Mouse (Mus musculus): Measurements from ENCODE around the gene Wbp1l. TPM values are rescaled to one million over a fixed set of nuclear protein-coding genes. Genes with fewer than 3 reads are reported as not detected.

The Wbp1l gene
- polyA plus RNA-seq (2015; fragmentation: Nextera tagmentation; extraction: Ambion mirVana): 45.6 and 98.2 TPM in 2 replicates

GRCm38 (mm10) chr19:46598720-46599252 is at the start of gene Wbp1l:
TSS of gene Wbp1l (plus strand) at chr19:46599084.

DNA sequence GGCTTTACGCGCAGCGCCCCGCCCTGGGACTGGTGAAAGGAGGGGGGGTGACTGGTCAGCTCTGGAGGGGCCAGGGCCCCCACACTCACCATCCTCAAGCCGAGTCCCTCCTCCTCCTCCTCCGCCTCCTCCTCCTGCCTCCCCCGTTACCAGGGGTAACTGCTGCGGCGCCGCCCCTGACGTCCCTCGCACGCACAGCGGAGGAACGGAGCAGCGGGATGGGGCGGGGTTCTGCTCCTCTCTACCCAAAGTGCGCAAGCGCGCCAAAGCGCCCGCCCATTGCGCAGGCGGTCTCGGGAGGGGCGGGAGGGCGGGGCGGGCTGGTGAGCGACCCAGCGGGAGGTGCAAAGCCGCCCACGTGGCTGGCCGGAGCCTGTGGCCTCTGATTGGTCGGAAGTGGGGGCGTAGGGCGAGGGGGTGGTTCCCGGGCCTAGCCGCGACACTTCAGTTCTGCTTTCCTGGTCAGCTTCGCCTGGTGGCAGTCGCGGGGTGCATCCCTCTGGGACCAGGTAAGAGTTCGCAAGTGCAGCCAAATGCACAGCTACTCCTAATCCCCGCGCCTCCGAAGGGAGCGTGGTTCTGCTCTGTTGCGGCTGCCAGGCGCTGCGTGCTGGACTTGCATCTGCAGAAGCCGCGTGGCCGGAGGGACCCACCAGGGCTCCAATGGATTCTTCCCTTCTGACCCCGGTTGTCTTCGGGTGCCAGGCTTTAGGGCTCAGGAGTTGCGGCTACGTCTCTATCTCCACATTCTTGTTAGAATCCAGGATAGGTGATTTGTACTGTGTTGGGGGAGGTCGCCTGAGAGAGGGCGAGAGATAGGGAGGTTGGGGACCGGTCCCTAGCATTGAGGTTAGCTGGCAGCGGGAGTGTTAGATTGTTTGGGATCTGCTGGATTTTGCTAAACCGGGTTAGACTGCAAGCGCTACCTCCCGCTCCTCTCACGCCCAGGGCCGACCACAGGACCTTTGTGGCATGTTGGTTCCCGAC is 25.6 kb upstream of the Wbp1l start, which contains the start of the genes Arl3 and Sfxn2:
Arl3 (minus strand) TSS at position 248 of the 987 bp plus-strand sequence.
Sfxn2 (plus strand) TSS at position 415 of the 987 bp plus-strand sequence.

GRCm38 (mm10) chr19:46672766-46673418 is 74.0 kb downstream of the Wbp1l start, which contains the start of gene Cyp17a1:
TSS of gene Cyp17a1 (minus strand) at chr19:46673172.

DNA sequence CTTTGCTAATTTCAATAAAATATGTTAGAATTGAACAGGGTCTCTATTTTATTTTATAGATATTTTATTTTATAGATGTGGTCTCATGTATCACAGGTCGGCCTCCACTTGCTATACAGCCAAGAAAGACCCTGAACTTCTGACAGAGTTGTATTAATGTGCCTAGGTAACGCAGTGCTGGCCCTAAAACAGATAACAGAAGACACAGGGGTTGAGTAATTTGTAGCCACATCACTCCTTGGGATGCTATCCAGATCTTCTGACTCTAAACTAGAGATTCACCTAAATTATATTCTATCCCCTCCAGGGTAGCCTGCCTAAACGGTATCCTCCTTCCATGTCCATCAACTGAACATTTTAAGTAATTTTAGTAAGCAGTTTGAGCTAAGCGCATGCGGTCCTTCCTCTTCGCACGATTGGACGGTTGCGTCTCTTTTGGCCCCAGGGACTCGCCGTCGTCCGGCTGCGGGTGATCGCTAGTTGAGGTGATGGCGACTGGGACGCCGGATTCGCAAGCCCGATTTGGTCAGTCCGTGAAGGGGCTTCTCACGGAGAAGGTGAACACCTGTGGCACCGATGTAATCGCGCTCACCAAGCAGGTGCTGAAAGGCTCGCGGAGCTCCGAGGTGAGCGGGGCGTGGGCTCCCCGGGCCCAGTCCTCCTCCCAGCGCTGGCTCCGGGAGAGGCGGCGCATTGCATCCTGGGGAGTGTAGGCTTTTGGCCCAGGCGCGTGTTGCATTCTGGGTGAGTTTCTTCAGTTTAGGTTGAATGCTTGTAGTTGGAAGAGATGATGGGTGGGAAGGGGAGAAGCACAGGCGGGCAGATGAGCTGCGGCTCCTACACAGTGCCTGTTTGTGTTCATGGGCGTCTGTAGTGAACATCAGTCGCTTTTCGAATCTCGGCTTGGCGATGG is 90.8 kb downstream of the Wbp1l start, which contains the start of gene Borcs7:
Borcs7 (plus strand) TSS at position 447 of the 913 bp plus-strand sequence.

Other genes with a start within 250 kb of the Wbp1l start
- gene 2310034G01Rik, start 248.8 kb upstream of the Wbp1l start, polyA plus RNA-seq (2015; fragmentation: Nextera tagmentation; extraction: Ambion mirVana): 1.7 and 2.6 TPM in 2 replicates
- 79.3 and 83.6 TPM in 2 replicates for gene Actr1a, start 203.3 kb upstream of the Wbp1l start, polyA plus RNA-seq (2015; fragmentation: Nextera tagmentation; extraction: Ambion mirVana)
- gene Sufu, start 202.2 kb upstream of the Wbp1l start, polyA plus RNA-seq (2015; fragmentation: Nextera tagmentation; extraction: Ambion mirVana): 11.3 and 13.9 TPM in 2 replicates
- 20.1 and 23.5 TPM in 2 replicates for gene Trim8, start 97.4 kb upstream of the Wbp1l start, polyA plus RNA-seq (2015; fragmentation: Nextera tagmentation; extraction: Ambion mirVana)
- 91.7 and 97.8 TPM in 2 replicates for gene Arl3, start 25.9 kb upstream of the Wbp1l start, polyA plus RNA-seq (2015; fragmentation: Nextera tagmentation; extraction: Ambion mirVana)
- 7.8 and 8.0 TPM in 2 replicates for gene Sfxn2, start 25.7 kb upstream of the Wbp1l start, polyA plus RNA-seq (2015; fragmentation: Nextera tagmentation; extraction: Ambion mirVana)
- gene Cyp17a1, start 74.1 kb downstream of the Wbp1l start, polyA plus RNA-seq (2015; fragmentation: Nextera tagmentation; extraction: Ambion mirVana): 0.41 and 0.61 TPM in 2 replicates
- 23.6 and 23.9 TPM in 2 replicates for gene Borcs7, start 90.8 kb downstream of the Wbp1l start, polyA plus RNA-seq (2015; fragmentation: Nextera tagmentation; extraction: Ambion mirVana)
- gene As3mt, start 108.4 kb downstream of the Wbp1l start, polyA plus RNA-seq (2015; fragmentation: Nextera tagmentation; extraction: Ambion mirVana): 35.4 and 57.2 TPM in 2 replicates
- gene Cnnm2, start 162.5 kb downstream of the Wbp1l start, polyA plus RNA-seq (2015; fragmentation: Nextera tagmentation; extraction: Ambion mirVana): 5.2 and 5.9 TPM in 2 replicates

Data from adrenal gland, postnatal 0 days (tissue).